Mouse (Mus musculus) ES-Bruce4 (cell line): Measurements from ENCODE around the gene Rph3a. TPM values are rescaled to one million over a fixed set of nuclear protein-coding genes. Genes with fewer than 3 reads are reported as not detected.

ENCODE experiments used
- H3K27ac ChIP-seq: 2 replicates; pipeline ENCODE4 v1.5.1; 2012; ENCODE audit warnings: low read length, inconsistent platforms; ENCODE audit not compliant: insufficient read depth
- H3K27me3 ChIP-seq: 2 replicates; pipeline ENCODE4 v1.6.1; 2012; ENCODE audit warnings: mild to moderate bottlenecking, low read length, inconsistent platforms; ENCODE audit not compliant: control insufficient read depth, poor library complexity, insufficient read depth, severe bottlenecking
- H3K36me3 ChIP-seq: 2 replicates; pipeline ENCODE4 v1.6.1; 2012; ENCODE audit warnings: inconsistent platforms, mild to moderate bottlenecking, low read length, moderate library complexity; ENCODE audit not compliant: control insufficient read depth, poor library complexity, insufficient read depth, severe bottlenecking
- H3K4me1 ChIP-seq: one replicate; pipeline ENCODE4 v1.8.1; 2011; ENCODE audit warnings: low read length; ENCODE audit not compliant: control insufficient read depth, insufficient read depth
- H3K4me3 ChIP-seq: 2 replicates; pipeline ENCODE4 v1.5.1; 2011; ENCODE audit warnings: low read depth, mild to moderate bottlenecking, low read length
- H3K9ac ChIP-seq: 2 replicates; pipeline ENCODE4 v1.6.1; 2012; ENCODE audit warnings: low read depth, mild to moderate bottlenecking, inconsistent platforms; ENCODE audit not compliant: poor library complexity, severe bottlenecking
- H3K9me3 ChIP-seq: replicated peaks from 2 replicates; pipeline ENCODE4 v1.6.1; 2012; ENCODE audit warnings: mild to moderate bottlenecking, low read length, inconsistent platforms; ENCODE audit not compliant: control insufficient read depth, poor library complexity, insufficient read depth, severe bottlenecking
- CTCF ChIP-seq: IDR thresholded peaks from one replicate; pipeline ENCODE4 v1.8.1; 2011; ENCODE audit warnings: low read depth, low read length
- EP300 ChIP-seq: IDR thresholded peaks from 2 replicates; pipeline ENCODE4 v1.6.1; 2011; ENCODE audit warnings: low read depth, low read length; ENCODE audit not compliant: insufficient read depth
- POLR2A ChIP-seq: IDR thresholded peaks from one replicate; pipeline ENCODE4 v1.8.1; 2011; ENCODE audit warnings: low read length; ENCODE audit not compliant: insufficient read depth
- polyA plus RNA-seq: library from polyadenylated mRNA; stranded (reverse); fragments of >200 nt; gene quantifications from 2 replicates; pipeline ENCODE4 v1.2.4, GENCODE M21; 2011; ENCODE audit warnings: low read depth; ENCODE audit not compliant: missing spikeins, insufficient read depth, insufficient read length

Gene Rph3a
- not detected in 2 replicates for polyA plus RNA-seq

GRCm38 (mm10) chr5:121009811-121010569 lies at the start of gene Rph3a:
Gene Rph3a (minus strand): TSS chr5:121010092.
- Histone ChIP-seq H3K9me3 (no peaks in the 10 kb centered on the region), H3K9ac (no peak within 1 kb of the TSS), H3K27me3 (no peaks in the 10 kb centered on the region), H3K27ac (no peak within 1 kb of the TSS), H3K36me3 (no peaks in the 10 kb centered on the region), H3K4me3 (no peak within 1 kb of the TSS), H3K4me1 (peaks cover 6% of the 10 kb centered on the region)
- TF ChIP-seq EP300 (no peak), POLR2A (no peak), CTCF (no peak)

- Histone ChIP-seq H3K4me3 (no peak overlapping the region), H3K9me3 (no peaks in the 10 kb centered on the region), H3K27me3 (no peaks in the 10 kb centered on the region), H3K4me1 (no peaks in the 10 kb centered on the region), H3K36me3 (no peaks in the 10 kb centered on the region), H3K9ac (no peak overlapping the region), H3K27ac (no peak overlapping the region)
- TF ChIP-seq POLR2A (no peak), EP300 (no peak), CTCF (no peak)
Measured at GRCm38 (mm10) chr5:121058261-121058660, 48.4 kb upstream of the Rph3a start.

- H3K4me3 ChIP-seq: no peak overlapping the region
- H3K36me3 ChIP-seq: no peaks in the 10 kb centered on the region
- TF ChIP-seq EP300 (no peak), CTCF (no peak), POLR2A (no peak)
- no peaks in the 10 kb centered on the region for H3K9me3 ChIP-seq
- no peak overlapping the region for H3K9ac ChIP-seq
- no peak overlapping the region for H3K27ac ChIP-seq
- no peaks in the 10 kb centered on the region for H3K4me1 ChIP-seq
- H3K27me3 ChIP-seq: no peaks in the 10 kb centered on the region
Measured at GRCm38 (mm10) chr5:121053886-121054285, 44.0 kb upstream of the Rph3a start.

- H3K4me1 ChIP-seq: no peaks in the 10 kb centered on the region
- no peak overlapping the region for H3K9ac ChIP-seq
- H3K36me3 ChIP-seq: no peaks in the 10 kb centered on the region
- H3K27me3 ChIP-seq: no peaks in the 10 kb centered on the region
- H3K4me3 ChIP-seq: no peak overlapping the region
- H3K9me3 ChIP-seq: no peaks in the 10 kb centered on the region
- no peak overlapping the region for H3K27ac ChIP-seq
- no peak for TF ChIP-seq EP300
- TF ChIP-seq POLR2A: no peak
- no peak for TF ChIP-seq CTCF
Measured at GRCm38 (mm10) chr5:121041791-121042190, 31.9 kb upstream of the Rph3a start.

DNA sequence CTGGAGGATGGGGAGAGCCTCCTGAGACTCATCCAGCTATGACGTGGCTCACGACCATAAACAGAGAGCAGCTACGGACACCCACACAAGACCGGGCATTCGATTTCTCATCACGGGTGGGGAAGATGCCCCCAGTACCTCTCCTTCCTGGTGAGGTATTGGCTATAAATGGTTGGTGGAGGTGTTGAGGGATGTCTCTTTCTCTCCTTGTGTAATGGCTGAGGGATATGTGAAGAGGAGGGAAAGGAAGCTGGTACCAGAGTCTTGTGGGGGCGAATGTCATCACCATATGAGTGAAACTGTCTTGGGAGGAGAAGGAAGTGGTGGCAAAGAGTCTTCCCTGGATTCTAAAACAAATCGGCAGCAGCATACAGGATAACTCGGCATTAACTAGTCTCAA lies 29.6 kb upstream of the Rph3a start:
- TF ChIP-seq POLR2A: no peak
- TF ChIP-seq CTCF: no peak
- Histone ChIP-seq H3K9ac (no peak overlapping the region), H3K27ac (no peak overlapping the region), H3K9me3 (no peaks in the 10 kb centered on the region), H3K4me1 (no peaks in the 10 kb centered on the region), H3K36me3 (no peaks in the 10 kb centered on the region), H3K27me3 (no peaks in the 10 kb centered on the region), H3K4me3 (no peak overlapping the region)

DNA sequence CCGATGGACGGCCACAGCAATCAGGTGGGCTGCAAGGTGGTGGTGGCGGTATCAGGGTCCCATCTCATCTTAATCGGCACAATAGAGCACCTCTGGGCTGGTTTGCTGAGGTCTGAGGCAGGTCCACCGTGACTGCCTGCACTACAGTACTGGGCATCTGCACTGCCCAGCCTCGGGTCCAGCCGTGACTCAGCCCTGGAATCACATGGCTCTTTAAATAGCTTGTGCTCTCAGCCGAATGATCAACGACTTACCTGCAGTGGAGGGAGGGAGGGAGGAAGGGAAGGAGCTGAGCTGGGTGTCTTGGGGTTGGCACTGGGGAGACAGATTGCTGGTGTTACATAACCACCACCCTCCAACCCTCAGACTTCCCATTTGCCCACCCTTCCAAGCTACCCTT lies 20.3 kb upstream of the Rph3a start:
- H3K9ac ChIP-seq: no peak overlapping the region
- no peaks in the 10 kb centered on the region for H3K9me3 ChIP-seq
- H3K36me3 ChIP-seq: no peaks in the 10 kb centered on the region
- no peaks in the 10 kb centered on the region for H3K27me3 ChIP-seq
- H3K27ac ChIP-seq: no peak overlapping the region
- no peak for TF ChIP-seq CTCF
- no peak for TF ChIP-seq POLR2A
- no peak for TF ChIP-seq EP300
- no peak overlapping the region for H3K4me3 ChIP-seq
- H3K4me1 ChIP-seq: no peaks in the 10 kb centered on the region
